Mouse (Mus musculus) heart, embryonic 15.5 days (tissue): ENCODE data around the gene E330017A01Rik. TPM values are rescaled to one million over a fixed set of nuclear protein-coding genes. Genes with fewer than 3 reads are reported as not detected.

Experiments used
- ATAC-seq: fragments of 200-750 bp; cut with Nextera tagmentation; replicated peaks from 2 replicates; pipeline ENCODE4 v1.8.0; 2017; ENCODE audit warnings: low read depth, moderate TSS enrichment; ENCODE audit not compliant: insufficient number of reproducible peaks, insufficient read depth, low FRiP score
- H3K27ac ChIP-seq: fragments of 300-500 bp; sonication (generic); 2 replicates; pipeline ENCODE4 v1.5.1; 2015; ENCODE audit warnings: mild to moderate bottlenecking, inconsistent platforms
- H3K27me3 ChIP-seq: fragments of 300-500 bp; sonication (generic); 2 replicates; pipeline ENCODE4 v1.6.1; 2015; ENCODE audit warnings: inconsistent platforms
- H3K36me3 ChIP-seq: fragments of 300-500 bp; sonication (generic); 2 replicates; pipeline ENCODE4 v1.6.1; 2015; ENCODE audit warnings: mild to moderate bottlenecking, inconsistent platforms
- H3K4me1 ChIP-seq: fragments of 300-500 bp; sonication (generic); replicated peaks from 2 replicates; pipeline ENCODE4 v1.6.1; 2015; ENCODE audit warnings: inconsistent platforms
- H3K4me2 ChIP-seq: fragments of 300-500 bp; sonication (generic); 2 replicates; pipeline ENCODE4 v1.6.1; 2015; ENCODE audit warnings: inconsistent platforms, mild to moderate bottlenecking, moderate library complexity
- H3K4me3 ChIP-seq: fragments of 300-500 bp; sonication (generic); 2 replicates; pipeline ENCODE4 v1.5.1; 2015; ENCODE audit warnings: mild to moderate bottlenecking, inconsistent platforms
- H3K9ac ChIP-seq: fragments of 300-500 bp; sonication (generic); 2 replicates; pipeline ENCODE4 v1.6.1; 2015; ENCODE audit warnings: mild to moderate bottlenecking, inconsistent platforms
- H3K9me3 ChIP-seq: fragments of 300-500 bp; sonication (generic); replicated peaks from 2 replicates; pipeline ENCODE4 v1.6.1; 2016; ENCODE audit warnings: inconsistent platforms
- WGBS: fragments of 180-500 bp; shearing (Covaris S2); methylation state at CpG from one replicate; pipeline ENCODE4 v1.1.7; 2015; ENCODE audit warnings: mixed read lengths; 5-methylcytosine and 5-hydroxymethylcytosine counted together
- polyA plus RNA-seq: library from polyadenylated mRNA; unstranded; fragments of >200 nt; fragmentation: Nextera tagmentation; extraction: Ambion mirVana; gene quantifications from 2 replicates; pipeline ENCODE4 v1.2.1, GENCODE M21; 2015

Gene E330017A01Rik
- polyA plus RNA-seq, 1 experiment from 2014 or later = not detected

DNA sequence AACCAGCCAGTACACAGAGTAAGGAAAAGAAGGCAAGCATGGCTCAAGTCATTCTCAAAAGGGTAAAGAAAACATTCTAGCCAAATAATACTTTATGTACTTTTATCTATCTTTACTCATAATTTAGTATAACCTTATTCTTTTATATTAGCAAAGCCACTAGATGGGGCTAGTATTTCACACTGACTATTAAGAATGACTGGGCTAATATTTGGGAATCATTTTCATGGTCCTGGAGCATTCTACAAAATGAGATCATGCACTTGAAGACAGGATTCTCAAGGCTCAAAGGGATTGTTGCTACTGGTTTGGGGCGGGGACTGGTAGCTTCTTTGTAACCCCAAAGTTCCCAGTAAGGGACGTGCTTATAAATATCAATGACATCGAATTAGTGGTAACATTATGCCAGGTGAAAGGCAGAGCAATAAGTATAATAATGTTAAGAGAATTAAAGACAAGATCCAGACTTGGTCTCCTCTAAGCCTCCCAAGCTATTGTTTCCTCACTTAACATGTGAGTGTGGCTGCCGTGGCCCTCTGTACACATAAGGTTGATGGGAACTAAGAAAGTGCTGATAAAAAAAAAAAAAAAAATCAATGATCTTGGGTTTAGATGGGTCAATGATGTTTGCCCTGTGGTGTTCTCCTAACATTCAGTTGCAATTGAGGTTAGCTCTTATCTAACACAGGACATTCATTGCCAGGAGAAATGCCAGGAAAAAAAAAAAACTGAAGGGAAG is 10.8 kb downstream of the E330017A01Rik start:
- H3K4me1 ChIP-seq = no peaks in the 10 kb centered on the region
- WGBS = 86% methylated on average over 4 of the region's 4 CpGs
- H3K36me3 ChIP-seq = no peaks in the 10 kb centered on the region
- no peak overlapping the region for H3K4me2 ChIP-seq
- H3K27ac ChIP-seq = no peak overlapping the region
- no peak overlapping the region for H3K9ac ChIP-seq
- H3K4me3 ChIP-seq = no peak overlapping the region
- no peak for ATAC-seq
- no peaks in the 10 kb centered on the region for H3K9me3 ChIP-seq
- no peaks in the 10 kb centered on the region for H3K27me3 ChIP-seq

DNA sequence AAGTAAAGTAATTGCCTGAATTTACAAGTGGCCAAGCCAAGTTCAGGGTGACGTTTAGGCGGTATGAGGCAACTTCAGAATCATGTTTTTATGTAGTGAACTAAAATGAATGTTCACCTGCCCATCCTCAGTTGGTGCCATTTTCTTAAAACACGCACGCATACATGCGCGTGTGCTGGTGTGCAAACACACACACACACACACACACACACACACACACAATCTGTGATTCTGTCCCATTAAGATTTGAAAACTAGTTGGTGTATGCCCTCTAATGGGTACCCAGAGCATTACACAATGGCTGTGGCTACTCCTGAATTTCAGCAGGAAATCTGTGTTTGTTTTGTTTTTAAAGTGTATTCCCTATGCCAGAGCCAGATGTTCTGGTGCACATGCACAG is 14.6 kb downstream of the E330017A01Rik start:
- H3K4me2 ChIP-seq = no peak overlapping the region
- H3K9ac ChIP-seq = no peak overlapping the region
- H3K4me1 ChIP-seq = no peaks in the 10 kb centered on the region
- H3K4me3 ChIP-seq = no peak overlapping the region
- H3K9me3 ChIP-seq = no peaks in the 10 kb centered on the region
- ATAC-seq = no peak
- WGBS = 87% methylated on average over 6 of the region's 6 CpGs
- no peak overlapping the region for H3K27ac ChIP-seq
- no peaks in the 10 kb centered on the region for H3K27me3 ChIP-seq
- H3K36me3 ChIP-seq = no peaks in the 10 kb centered on the region

DNA sequence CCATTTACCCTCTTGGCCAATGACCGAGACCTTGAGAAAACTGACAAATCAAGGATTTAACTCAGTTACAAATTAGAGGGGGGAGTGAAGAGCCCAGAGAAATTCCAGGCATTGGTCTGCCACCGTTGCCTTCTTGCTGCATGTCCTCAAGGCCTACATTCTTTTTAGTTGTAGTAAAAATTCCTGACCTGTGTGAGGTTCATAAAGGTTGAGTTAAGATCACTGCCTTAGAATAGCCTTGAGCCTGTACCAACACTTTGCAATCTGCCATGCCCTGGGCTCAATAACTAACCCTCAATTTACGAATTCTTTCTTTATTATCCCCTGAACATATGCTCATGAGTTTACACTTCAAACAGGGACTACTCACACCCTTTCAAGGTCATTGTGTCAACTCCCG is 15.4 kb downstream of the E330017A01Rik start:
- Histone ChIP-seq H3K36me3 (no peaks in the 10 kb centered on the region), H3K27ac (no peak overlapping the region), H3K4me1 (no peaks in the 10 kb centered on the region), H3K9me3 (no peaks in the 10 kb centered on the region), H3K27me3 (no peaks in the 10 kb centered on the region), H3K9ac (no peak overlapping the region), H3K4me3 (no peak overlapping the region), H3K4me2 (no peak overlapping the region)
- 62% methylated on average over 4 of the region's 4 CpGs for WGBS
- no peak for ATAC-seq

GRCm38 (mm10) chr16:58622377-58622776 is 16.2 kb downstream of the E330017A01Rik start:
- H3K9ac ChIP-seq = no peak overlapping the region
- 68% methylated on average over 3 of the region's 3 CpGs for WGBS
- H3K27me3 ChIP-seq = no peaks in the 10 kb centered on the region
- no peaks in the 10 kb centered on the region for H3K36me3 ChIP-seq
- no peak overlapping the region for H3K4me3 ChIP-seq
- no peaks in the 10 kb centered on the region for H3K9me3 ChIP-seq
- H3K4me2 ChIP-seq = no peak overlapping the region
- no peaks in the 10 kb centered on the region for H3K4me1 ChIP-seq
- no peak overlapping the region for H3K27ac ChIP-seq
- ATAC-seq = no peak

- no peaks in the 10 kb centered on the region for H3K36me3 ChIP-seq
- no peak for ATAC-seq
- no peaks in the 10 kb centered on the region for H3K27me3 ChIP-seq
- H3K9me3 ChIP-seq = no peaks in the 10 kb centered on the region
- no peak overlapping the region for H3K4me3 ChIP-seq
- H3K4me1 ChIP-seq = no peaks in the 10 kb centered on the region
- H3K9ac ChIP-seq = no peak overlapping the region
- H3K27ac ChIP-seq = no peak overlapping the region
- H3K4me2 ChIP-seq = no peak overlapping the region
These were observed 21.2 kb downstream of the E330017A01Rik start for GRCm38 (mm10) chr16:58617346-58617745.

- H3K4me2 ChIP-seq = no peak within 1 kb of the TSS
- no peak for ATAC-seq
- 89% methylated on average over 6 of the region's 6 CpGs for WGBS
These were observed 21.7 kb downstream of the E330017A01Rik start, which contains the start of gene Gm813 for GRCm38 (mm10) chr16:58616878-58617277. TSS of gene Gm813 (minus strand) at chr16:58616978.

GRCm38 (mm10) chr16:58612969-58613368 is 25.6 kb downstream of the E330017A01Rik start:
- Histone ChIP-seq H3K27ac (no peak overlapping the region), H3K4me3 (no peak overlapping the region), H3K36me3 (no peaks in the 10 kb centered on the region), H3K4me2 (no peak overlapping the region), H3K9ac (no peak overlapping the region), H3K9me3 (no peaks in the 10 kb centered on the region), H3K27me3 (no peaks in the 10 kb centered on the region), H3K4me1 (no peaks in the 10 kb centered on the region)
- 83% methylated on average over 3 of the region's 3 CpGs for WGBS
- ATAC-seq = no peak

More at GRCm38 (mm10) chr16:58616878-58617277, 21.7 kb downstream of the E330017A01Rik start, which contains the start of gene Gm813:
- Histone ChIP-seq H3K4me3 (no peak within 1 kb of the TSS), H3K9me3 (no peaks in the 10 kb centered on the region), H3K27me3 (no peaks in the 10 kb centered on the region), H3K36me3 (no peaks in the 10 kb centered on the region), H3K9ac (no peak within 1 kb of the TSS), H3K4me1 (no peaks in the 10 kb centered on the region), H3K27ac (no peak within 1 kb of the TSS)

DNA sequence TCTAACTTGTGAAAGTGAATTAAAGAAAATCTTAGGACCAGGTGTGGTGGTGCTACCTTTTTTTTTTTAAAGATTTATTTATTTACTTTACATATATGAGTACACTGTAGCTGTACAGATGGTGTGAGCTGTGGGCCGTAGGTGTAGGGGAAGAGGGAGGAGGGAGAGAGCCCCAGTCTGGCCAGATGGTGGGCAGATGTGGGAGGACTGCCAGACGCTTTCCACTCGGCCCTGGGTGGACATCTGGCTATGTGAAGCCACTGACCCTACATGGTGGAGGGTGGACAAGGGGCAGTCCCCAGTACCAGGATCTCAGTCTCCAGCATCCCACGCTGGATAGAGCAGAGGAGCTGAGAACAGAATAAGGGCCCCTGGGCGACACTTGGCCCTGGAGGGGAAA is 31.4 kb downstream of the E330017A01Rik start:
- no peak for ATAC-seq
- Histone ChIP-seq H3K4me1 (no peaks in the 10 kb centered on the region), H3K4me2 (no peak overlapping the region), H3K36me3 (no peaks in the 10 kb centered on the region), H3K9ac (no peak overlapping the region), H3K4me3 (no peak overlapping the region), H3K27ac (no peak overlapping the region), H3K9me3 (no peaks in the 10 kb centered on the region), H3K27me3 (no peaks in the 10 kb centered on the region)
- WGBS = 55% methylated on average over 5 of the region's 5 CpGs

GRCm38 (mm10) chr16:58604680-58605079 is 33.9 kb downstream of the E330017A01Rik start:
- Histone ChIP-seq H3K4me3 (no peak overlapping the region), H3K4me2 (no peak overlapping the region), H3K36me3 (no peaks in the 10 kb centered on the region), H3K4me1 (no peaks in the 10 kb centered on the region), H3K9me3 (no peaks in the 10 kb centered on the region), H3K27me3 (no peaks in the 10 kb centered on the region), H3K27ac (no peak overlapping the region), H3K9ac (no peak overlapping the region)
- ATAC-seq = no peak

DNA sequence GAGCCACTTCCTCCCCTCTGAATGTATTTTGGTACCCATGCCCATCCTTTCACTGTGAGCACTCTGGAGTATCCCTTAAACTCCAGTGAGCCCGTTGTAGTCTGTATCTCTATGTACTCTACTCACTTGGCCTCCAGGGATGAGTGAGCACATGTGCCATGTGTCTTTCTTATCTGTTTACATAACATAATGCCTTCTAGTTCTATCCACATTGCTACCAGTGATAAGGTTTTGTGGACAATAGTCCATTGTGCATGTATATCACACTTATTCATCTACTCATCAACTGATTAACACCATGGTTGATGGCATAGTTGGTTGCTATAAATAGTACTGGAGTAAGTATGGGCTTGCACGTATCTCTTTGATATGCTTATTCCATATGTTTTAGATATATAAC is 34.7 kb downstream of the E330017A01Rik start:
- Histone ChIP-seq H3K4me3 (no peak overlapping the region), H3K27ac (no peak overlapping the region), H3K36me3 (no peaks in the 10 kb centered on the region), H3K9ac (no peak overlapping the region), H3K4me2 (no peak overlapping the region), H3K9me3 (no peaks in the 10 kb centered on the region), H3K4me1 (no peaks in the 10 kb centered on the region), H3K27me3 (no peaks in the 10 kb centered on the region)
- no peak for ATAC-seq
- 58% methylated on average over 2 of the region's 2 CpGs for WGBS

DNA sequence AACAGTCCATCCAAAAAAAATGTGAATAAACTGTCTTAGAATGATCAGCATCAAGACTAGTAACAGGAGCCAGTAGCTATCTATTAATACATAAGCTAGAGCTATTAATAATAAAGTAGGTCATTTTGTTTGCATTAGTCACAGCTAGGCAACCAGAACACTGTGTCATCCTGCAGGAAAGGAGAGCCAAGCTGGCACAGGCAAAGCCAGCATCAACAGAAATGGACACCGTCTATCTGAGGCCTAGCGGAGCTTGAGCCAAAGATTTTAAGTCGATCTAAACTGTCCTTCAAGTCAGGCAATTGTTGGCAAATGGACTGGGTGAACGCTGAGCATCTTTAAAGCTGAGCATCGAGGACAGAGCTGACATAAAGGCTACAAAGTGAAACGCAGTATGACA is 37.7 kb downstream of the E330017A01Rik start:
- Histone ChIP-seq H3K9ac (no peak overlapping the region), H3K4me2 (no peak overlapping the region), H3K4me3 (no peak overlapping the region), H3K9me3 (no peaks in the 10 kb centered on the region), H3K27ac (no peak overlapping the region), H3K36me3 (no peaks in the 10 kb centered on the region), H3K27me3 (no peaks in the 10 kb centered on the region), H3K4me1 (no peaks in the 10 kb centered on the region)
- 86% methylated on average over 6 of the region's 6 CpGs for WGBS
- no peak for ATAC-seq

DNA sequence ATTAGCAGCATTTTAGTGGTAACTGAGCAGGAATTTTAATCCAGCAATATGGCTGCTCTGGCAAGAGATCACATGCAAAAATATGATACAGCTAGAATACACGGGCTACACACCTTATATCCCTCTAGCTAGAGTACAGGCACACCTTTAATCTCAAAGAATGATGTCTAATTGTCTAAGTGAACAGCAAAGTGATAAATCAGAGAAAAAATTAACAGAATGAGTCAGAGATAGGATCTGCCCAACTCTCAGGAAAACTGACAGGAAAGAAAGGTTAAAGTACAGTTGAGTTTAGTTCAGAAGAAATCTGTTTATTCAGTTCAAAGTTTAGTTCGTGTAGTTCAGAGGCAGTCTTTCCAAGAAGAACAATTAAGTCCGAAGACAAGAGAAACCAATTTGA is 47.2 kb downstream of the E330017A01Rik start:
- no peaks in the 10 kb centered on the region for H3K27me3 ChIP-seq
- H3K4me3 ChIP-seq = no peak overlapping the region
- no peaks in the 10 kb centered on the region for H3K9me3 ChIP-seq
- WGBS = 74% methylated on average over 3 of the region's 3 CpGs
- ATAC-seq = no peak
- H3K4me1 ChIP-seq = no peaks in the 10 kb centered on the region
- H3K9ac ChIP-seq = no peak overlapping the region
- H3K36me3 ChIP-seq = no peaks in the 10 kb centered on the region
- no peak overlapping the region for H3K27ac ChIP-seq
- H3K4me2 ChIP-seq = no peak overlapping the region
